Mouse (Mus musculus) heart, postnatal 25 days (tissue): Measurements from ENCODE around the gene Pigq. TPM values are rescaled to one million over a fixed set of nuclear protein-coding genes. Genes with fewer than 3 reads are reported as not detected.

Experiments used
- DNase-seq: peaks from one replicate; pipeline ENCODE4 v3.0.0; 2022; ENCODE audit warnings: low spot score
- intact Hi-C: fragments of 180-260 bp; cut with DNase I; formaldehyde crosslinking; loops from one replicate; pipeline ENCODE4 v1.15.1; 2025
- total RNA-seq, 2 experiments: library from RNA; stranded (reverse); gene quantifications; 2 replicates each; pipeline ENCODE4 v1.2.3; 2021

Pigq gene
- total RNA-seq, 2 experiments from 2014 or later: 49.0 to 55.6 TPM

- intact Hi-C loops: loop anchor here (1.0 to 10.0 kb wide), 5 partner anchors 19 to 198 kb away; partner anchors contain the start of genes Decr2, Nhlrc4 and Pigq
- DNase-seq: no peak
Measured at GRCm38 (mm10) chr17:25893975-25894617, 50.6 kb downstream of the Pigq start.

- DNase-seq: no peak
- intact Hi-C loops: no loop called here
Measured at GRCm38 (mm10) chr17:25888837-25889236, 55.9 kb downstream of the Pigq start.

- DNase-seq: no peak
- intact Hi-C loops: no loop called here
Measured at GRCm38 (mm10) chr17:25887467-25887866, 57.3 kb downstream of the Pigq start.

- intact Hi-C loops: no loop called here
- no peak for DNase-seq
Measured at GRCm38 (mm10) chr17:25886806-25887205, 57.9 kb downstream of the Pigq start.

GRCm38 (mm10) chr17:25885636-25886035, 59.1 kb downstream of the Pigq start:
- no peak for DNase-seq
- intact Hi-C loops: no loop called here

- intact Hi-C loops: no loop called here
- DNase-seq: no peak
Measured at GRCm38 (mm10) chr17:25883824-25884223, 60.9 kb downstream of the Pigq start.

GRCm38 (mm10) chr17:25883268-25883667, 61.5 kb downstream of the Pigq start:
- DNase-seq: no peak
- intact Hi-C loops: no loop called here

- DNase-seq: no peak
- intact Hi-C loops: no loop called here
Measured at GRCm38 (mm10) chr17:25882306-25882705, 62.4 kb downstream of the Pigq start.

- no peak for DNase-seq
- intact Hi-C loops: no loop called here
Measured at GRCm38 (mm10) chr17:25881691-25882090, 63.0 kb downstream of the Pigq start.

GRCm38 (mm10) chr17:25880913-25881641, 63.7 kb downstream of the Pigq start:
- DNase-seq: no peak
- intact Hi-C loops: no loop called here

- DNase-seq: no peak
- intact Hi-C loops: no loop called here
Measured at GRCm38 (mm10) chr17:25880196-25880910, 64.4 kb downstream of the Pigq start, which contains the start of gene Wfikkn1. Gene Wfikkn1 (minus strand): TSS chr17:25880858.

GRCm38 (mm10) chr17:25879750-25880149, 65.0 kb downstream of the Pigq start:
- intact Hi-C loops: no loop called here
- no peak for DNase-seq

GRCm38 (mm10) chr17:25879261-25879660, 65.5 kb downstream of the Pigq start:
- DNase-seq: no peak
- intact Hi-C loops: no loop called here

GRCm38 (mm10) chr17:25878611-25879180, 66.0 kb downstream of the Pigq start:
- intact Hi-C loops: no loop called here
- no peak for DNase-seq

GRCm38 (mm10) chr17:25877741-25878610, 66.8 kb downstream of the Pigq start:
- intact Hi-C loops: no loop called here
- no peak for DNase-seq

- DNase-seq: no peak
- intact Hi-C loops: no loop called here
Measured at GRCm38 (mm10) chr17:25877025-25877424, 67.7 kb downstream of the Pigq start.
